Mouse (Mus musculus): ENCODE data around the gene Tmem72.

The Tmem72 gene

GRCm38 (mm10) chr6:116716666-116717065 is at the start of gene Tmem72:
TSS of gene Tmem72 (minus strand) at chr6:116716913.
- DNase-seq (ENCODE audit: low spot score): no peak

GRCm38 (mm10) chr6:116764524-116764923 is 47.8 kb upstream of the Tmem72 start:
- no peak for DNase-seq (ENCODE audit: low spot score)

GRCm38 (mm10) chr6:116762333-116762732 is 45.6 kb upstream of the Tmem72 start:
- DNase-seq (ENCODE audit: low spot score): no peak

- no peak for DNase-seq (ENCODE audit: low spot score)
Observed at GRCm38 (mm10) chr6:116760181-116760580, 43.5 kb upstream of the Tmem72 start.

GRCm38 (mm10) chr6:116756364-116756763 is 39.7 kb upstream of the Tmem72 start:
- no peak for DNase-seq (ENCODE audit: low spot score)

GRCm38 (mm10) chr6:116738046-116738445 is 21.3 kb upstream of the Tmem72 start:
- no peak for DNase-seq (ENCODE audit: low spot score)

GRCm38 (mm10) chr6:116735361-116735760 is 18.6 kb upstream of the Tmem72 start:
- no peak for DNase-seq (ENCODE audit: low spot score)

GRCm38 (mm10) chr6:116733577-116733976 is 16.9 kb upstream of the Tmem72 start:
- no peak for DNase-seq (ENCODE audit: low spot score)

GRCm38 (mm10) chr6:116724489-116725160 is 7.9 kb upstream of the Tmem72 start:
- no peak for DNase-seq (ENCODE audit: low spot score)

- DNase-seq (ENCODE audit: low spot score): no peak
Observed at GRCm38 (mm10) chr6:116718920-116719319, 2.2 kb upstream of the Tmem72 start.

- DNase-seq (ENCODE audit: low spot score): no peak
Observed at GRCm38 (mm10) chr6:116718361-116718760, 1.6 kb upstream of the Tmem72 start.

- DNase-seq (ENCODE audit: low spot score): no peak
Observed at GRCm38 (mm10) chr6:116717851-116718250, 1.1 kb upstream of the Tmem72 start.

- no peak for DNase-seq (ENCODE audit: low spot score)
Observed at GRCm38 (mm10) chr6:116715166-116715565, 1.5 kb downstream of the Tmem72 start.

GRCm38 (mm10) chr6:116714576-116714975 is 2.1 kb downstream of the Tmem72 start:
- DNase-seq (ENCODE audit: low spot score): no peak

GRCm38 (mm10) chr6:116713966-116714365 is 2.7 kb downstream of the Tmem72 start:
- DNase-seq (ENCODE audit: low spot score): no peak

- DNase-seq (ENCODE audit: low spot score): no peak
Observed at GRCm38 (mm10) chr6:116712503-116712902, 4.2 kb downstream of the Tmem72 start.

GRCm38 (mm10) chr6:116712062-116712461 is 4.7 kb downstream of the Tmem72 start:
- no peak for DNase-seq (ENCODE audit: low spot score)

- DNase-seq (ENCODE audit: low spot score): no peak
Observed at GRCm38 (mm10) chr6:116704320-116704719, 12.4 kb downstream of the Tmem72 start.

GRCm38 (mm10) chr6:116700821-116701220 is 15.9 kb downstream of the Tmem72 start:
- DNase-seq (ENCODE audit: low spot score): no peak

GRCm38 (mm10) chr6:116697896-116698425 is 18.8 kb downstream of the Tmem72 start:
- no peak for DNase-seq (ENCODE audit: low spot score)

- DNase-seq (ENCODE audit: low spot score): no peak
Observed at GRCm38 (mm10) chr6:116697413-116697812, 19.3 kb downstream of the Tmem72 start.

- DNase-seq (ENCODE audit: low spot score): no peak
Observed at GRCm38 (mm10) chr6:116694346-116694745, 22.4 kb downstream of the Tmem72 start.

GRCm38 (mm10) chr6:116693639-116694038 is 23.1 kb downstream of the Tmem72 start:
- no peak for DNase-seq (ENCODE audit: low spot score)

- DNase-seq (ENCODE audit: low spot score): no peak
Observed at GRCm38 (mm10) chr6:116682317-116682716, 34.4 kb downstream of the Tmem72 start.

Data from ovary, postnatal 10 days (tissue).